Mouse (Mus musculus) liver, embryonic 14.5 days (tissue): ENCODE results near the gene Dnaaf2. TPM values are rescaled to one million over a fixed set of nuclear protein-coding genes. Genes with fewer than 3 reads are reported as not detected.

ENCODE experiments used
- ATAC-seq: fragments of 200-750 bp; cut with Nextera tagmentation; 2 replicates; pipeline ENCODE4 v1.8.0; 2017; ENCODE audit warnings: moderate number of reproducible peaks, mild to moderate bottlenecking, moderate library complexity; ENCODE audit not compliant: insufficient read depth
- DNase-seq, 3 experiments: peaks; one replicate each; pipeline ENCODE4 v3.0.0-alpha.2; 2012 to 2013; ENCODE audit warnings: low read depth in 3 of 3, low spot score in 3 of 3
- H3K27ac ChIP-seq: fragments of 300-500 bp; sonication (generic); 2 replicates; pipeline ENCODE4 v1.5.1; 2014; ENCODE audit warnings: moderate library complexity, mild to moderate bottlenecking, control low read depth, inconsistent platforms
- H3K27me3 ChIP-seq: fragments of 300-500 bp; sonication (generic); 2 replicates; pipeline ENCODE4 v1.6.1; 2014; ENCODE audit warnings: mild to moderate bottlenecking, low read length, moderate library complexity; ENCODE audit not compliant: control insufficient read depth, insufficient read depth
- H3K36me3 ChIP-seq: fragments of 300-500 bp; sonication (generic); replicated peaks from 2 replicates; pipeline ENCODE4 v1.6.1; 2014; ENCODE audit warnings: low read depth; ENCODE audit not compliant: control insufficient read depth, insufficient read depth
- H3K4me1 ChIP-seq, 2 experiments: fragments of 200-500 bp in 1 of 2; fragments of 300-500 bp in 1 of 2; sonication (generic) in 1 of 2; replicated peaks; 2 replicates each; pipeline ENCODE4 v1.6.1; 2012 to 2014; ENCODE audit warnings: antibody characterized with exemption in 1 of 2, inconsistent platforms in 1 of 2, low read length in 1 of 2; ENCODE audit not compliant: control insufficient read depth in 2 of 2, insufficient read depth in 2 of 2
- H3K4me2 ChIP-seq: fragments of 300-500 bp; sonication (generic); 2 replicates; pipeline ENCODE4 v1.6.1; 2014; ENCODE audit warnings: low read depth, mild to moderate bottlenecking, control low read depth, moderate library complexity
- H3K4me3 ChIP-seq, 2 experiments: fragments of 200-500 bp in 1 of 2; fragments of 300-500 bp in 1 of 2; sonication (generic) in 1 of 2; 2 replicates each; pipeline ENCODE4 v1.5.1; 2012 to 2014; ENCODE audit warnings: low read depth in 2 of 2, low read length in 2 of 2, mild to moderate bottlenecking in 2 of 2, control low read depth in 1 of 2, inconsistent platforms in 1 of 2, moderate library complexity in 1 of 2; ENCODE audit not compliant: insufficient read depth in 1 of 2
- H3K9ac ChIP-seq: fragments of 300-500 bp; sonication (generic); replicated peaks from 2 replicates; pipeline ENCODE4 v1.6.1; 2014; ENCODE audit warnings: mild to moderate bottlenecking, control low read depth, moderate library complexity
- H3K9me3 ChIP-seq: fragments of 300-500 bp; sonication (generic); 2 replicates; pipeline ENCODE4 v1.6.1; 2016; ENCODE audit warnings: low read length, mixed read lengths; ENCODE audit not compliant: control insufficient read depth
- CTCF ChIP-seq: IDR thresholded peaks from 2 replicates; pipeline ENCODE4 v1.5.1; 2016; ENCODE audit warnings: antibody characterized with exemption, low read depth, control low read depth
- EP300 ChIP-seq: IDR thresholded peaks from 2 replicates; pipeline ENCODE4 v1.6.1; 2016; ENCODE audit warnings: antibody characterized with exemption, low read depth
- WGBS: fragments of 180-500 bp; shearing (Covaris S2); extraction: QIAGEN DNeasy Blood & Tissue Kit; methylation state at CpG from one replicate; pipeline ENCODE4 v1.1.7; 2014; ENCODE audit not compliant: insufficient replicate concordance; 5-methylcytosine and 5-hydroxymethylcytosine counted together
- polyA plus RNA-seq, 2 experiments: library from polyadenylated mRNA; depleted of rRNA in 1 of 2; stranded (reverse) in 1 of 2; unstranded in 1 of 2; fragments of >200 nt; fragmentation: Nextera tagmentation in 1 of 2; extraction: Ambion mirVana in 1 of 2; gene quantifications; 2 replicates each; pipeline versions ENCODE4 v1.2.1 to v1.2.3; 2012 to 2014

Gene Dnaaf2
- polyA plus RNA-seq, 2 experiments = 2.8 to 2.9 TPM

DNA sequence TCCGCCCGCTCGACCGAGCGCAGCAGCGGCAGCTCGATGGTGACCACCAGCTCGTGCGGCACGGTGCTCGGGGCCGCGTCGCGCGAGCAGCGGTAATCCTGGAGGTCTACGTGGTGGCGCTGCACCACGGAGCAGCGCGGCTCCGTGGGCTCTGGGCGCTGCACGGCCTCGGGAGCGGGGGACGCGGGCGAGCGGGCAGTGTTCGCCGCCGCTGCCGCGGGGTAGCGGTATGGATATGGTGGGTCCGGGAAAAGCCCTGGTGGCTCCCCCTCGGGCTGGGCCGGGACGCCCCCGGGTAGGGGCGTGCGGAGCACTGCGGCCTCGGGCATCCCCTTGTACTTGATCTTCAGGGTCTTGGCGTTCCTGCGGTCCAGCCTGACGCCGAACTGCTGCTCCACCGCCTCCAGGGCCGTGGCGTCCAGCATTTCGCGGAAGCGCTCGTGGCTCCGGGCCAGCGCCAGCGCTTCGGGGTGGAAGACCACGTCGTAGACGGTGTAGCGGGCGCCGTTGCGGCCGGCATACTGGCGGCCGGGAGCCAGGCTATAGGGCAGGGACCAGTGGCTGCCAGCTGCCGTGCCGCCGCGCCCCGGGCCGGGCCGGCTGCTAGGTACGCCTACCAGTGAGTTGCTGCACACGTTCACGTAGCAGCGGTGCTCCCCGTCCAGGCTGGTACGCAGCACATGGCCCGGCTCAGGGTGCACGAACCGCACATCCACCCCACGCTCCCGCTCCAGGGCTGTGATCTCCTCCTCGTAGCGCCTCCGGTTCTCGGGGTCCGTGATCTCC is 658 bp downstream of the Dnaaf2 start:
- Histone ChIP-seq H3K36me3 (peaks cover 28% of the 10 kb centered on the region), H3K27ac (peak overlapping the region; percentile 67), H3K4me1 (peaks cover 6 to 7% of the 10 kb centered on the region in 2 experiments; a peak in 3 of 4 replicates), H3K9ac (peak overlapping the region; percentile 70), H3K4me3 (peak overlapping the region; percentile 83 to 95), H3K9me3 (no peaks in the 10 kb centered on the region), H3K4me2 (peak overlapping the region; percentile 99), H3K27me3 (no peaks in the 10 kb centered on the region)
- TF ChIP-seq EP300 (no peak), CTCF (no peak)
- peak; percentile 50 to 58 (median 53) for DNase-seq
- WGBS = under 1% methylated on average over 93 of the region's 94 CpGs
- ATAC-seq = peak; percentile 81

DNA sequence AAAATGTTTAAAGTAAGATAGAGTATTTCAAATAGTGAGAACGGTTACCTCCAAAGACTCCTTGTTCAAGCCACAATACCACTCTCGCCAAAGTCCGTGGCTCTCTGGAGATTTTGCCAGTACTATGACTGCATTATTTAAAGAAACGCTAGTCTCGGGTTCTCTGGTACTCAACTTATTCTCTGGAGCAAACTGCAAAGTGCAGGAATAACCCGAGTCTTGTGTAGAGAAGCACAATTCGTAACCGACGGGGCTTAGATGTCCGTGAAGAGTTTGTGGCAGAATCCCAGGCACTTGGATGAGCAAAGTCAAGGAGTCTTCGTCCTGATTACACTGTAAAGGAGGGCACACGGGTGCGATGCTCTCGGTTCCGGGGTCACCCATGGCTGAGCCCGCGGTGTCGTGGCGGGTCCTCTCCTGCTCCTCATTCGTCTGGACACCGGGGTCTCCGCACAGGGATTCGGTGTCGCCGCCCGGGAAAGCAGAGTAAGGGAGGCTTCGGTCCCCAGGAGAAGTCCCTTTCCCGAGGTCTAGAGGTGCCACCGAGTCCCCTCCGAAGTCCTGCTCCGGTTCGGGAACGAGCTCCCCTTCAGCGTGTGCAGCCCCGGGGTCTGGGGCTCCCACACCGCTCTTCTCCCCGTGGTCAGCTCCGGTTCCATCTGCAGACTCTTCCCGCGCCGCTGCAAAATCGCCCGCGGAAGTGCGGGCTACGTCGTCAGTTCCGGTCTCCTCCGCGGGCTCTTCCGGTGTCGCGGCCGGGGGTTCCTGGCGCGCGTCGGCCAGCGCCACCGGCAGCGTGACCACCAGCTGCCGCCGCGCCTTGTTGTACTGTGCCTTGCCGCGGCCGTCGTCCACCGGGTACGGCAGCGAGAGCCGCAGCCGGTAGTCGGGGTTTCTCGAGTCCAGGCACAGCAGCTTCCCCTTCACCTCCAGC is 1.5 kb downstream of the Dnaaf2 start, which contains the start of gene Gm49383:
Gm49383 (minus strand) TSS at position 661 of the 934 bp plus-strand sequence.
- ATAC-seq = peak; percentile 71

DNA sequence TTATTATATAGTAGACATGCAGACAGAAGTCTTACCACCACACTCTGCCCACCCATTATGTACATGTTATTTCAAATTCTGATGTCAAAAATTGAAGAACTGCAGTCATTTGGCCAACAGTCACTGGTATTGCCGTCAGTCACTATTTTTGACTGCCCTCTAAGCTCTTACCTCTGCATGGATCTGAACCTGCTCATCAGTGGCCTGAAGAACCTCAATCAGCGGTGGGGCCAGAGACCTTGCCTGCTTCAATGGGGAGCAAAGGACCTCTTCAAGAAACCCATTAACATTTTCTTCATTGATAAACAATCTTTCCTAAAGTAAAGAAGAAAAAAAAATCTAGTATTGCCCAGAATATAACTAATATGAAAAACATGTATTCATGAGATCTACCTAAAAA is 5.6 kb downstream of the Dnaaf2 start:
- peaks cover 27% of the 10 kb centered on the region for H3K36me3 ChIP-seq
- no peaks in the 10 kb centered on the region for H3K27me3 ChIP-seq
- DNase-seq (no peak), ATAC-seq (no peak)
- H3K4me1 ChIP-seq = peaks cover 0 to 2% of the 10 kb centered on the region in 2 experiments; a peak in 1 of 4 replicates
- TF ChIP-seq EP300 = no peak
- no peak for TF ChIP-seq CTCF
- H3K4me2 ChIP-seq = no peak overlapping the region
- H3K9me3 ChIP-seq = no peaks in the 10 kb centered on the region
- H3K27ac ChIP-seq = no peak overlapping the region
- WGBS = 90% methylated on average over 2 of the region's 2 CpGs
- no peak overlapping the region for H3K9ac ChIP-seq
- H3K4me3 ChIP-seq = no peak overlapping the region

More for the DNA sequence above, 1.5 kb downstream of the Dnaaf2 start, which contains the start of gene Gm49383:
- under 1% methylated on average over 75 of the region's 75 CpGs for WGBS
- no peaks in the 10 kb centered on the region for H3K9me3 ChIP-seq
- H3K36me3 ChIP-seq = peaks cover 24% of the 10 kb centered on the region
- peak within 1 kb of the TSS; percentile 83 to 95 for H3K4me3 ChIP-seq
- TF ChIP-seq EP300 (no peak), CTCF (no peak)
- DNase-seq = peak; percentile 59 to 62 (median 60)
- H3K27me3 ChIP-seq = no peaks in the 10 kb centered on the region
- H3K4me1 ChIP-seq = peaks cover 6 to 7% of the 10 kb centered on the region in 2 experiments; a peak in 3 of 4 replicates
- peak within 1 kb of the TSS; percentile 67 for H3K27ac ChIP-seq
- H3K9ac ChIP-seq = peak within 1 kb of the TSS; percentile 70
- peak within 1 kb of the TSS; percentile 99 for H3K4me2 ChIP-seq

DNA sequence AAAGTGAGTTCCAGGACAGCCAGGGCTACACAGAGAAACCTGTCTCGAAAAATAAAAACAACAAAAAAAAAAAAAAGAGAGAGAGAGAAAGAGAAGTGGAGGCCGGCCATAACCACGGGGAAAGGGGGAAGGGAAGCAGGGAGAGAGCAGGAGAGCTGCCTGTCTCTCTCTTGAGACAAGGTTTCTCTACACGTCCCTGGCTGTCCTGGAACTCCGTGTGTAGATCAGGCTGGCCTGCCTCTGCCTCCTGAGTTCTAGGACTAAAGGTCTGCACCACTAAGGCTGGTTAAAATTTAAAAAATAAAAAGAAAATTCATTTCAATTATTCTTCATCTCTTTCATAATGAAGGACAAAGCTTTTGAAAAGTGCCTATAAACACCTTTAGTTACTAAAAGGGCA is 6.8 kb downstream of the Dnaaf2 start:
- H3K27me3 ChIP-seq = no peaks in the 10 kb centered on the region
- ATAC-seq (no peak), DNase-seq (no peak)
- peaks cover 5 to 10% of the 10 kb centered on the region in 2 experiments for H3K4me1 ChIP-seq
- H3K36me3 ChIP-seq = peaks cover 27% of the 10 kb centered on the region
- TF ChIP-seq EP300 (no peak), CTCF (no peak)
- H3K9ac ChIP-seq = no peak overlapping the region
- H3K4me3 ChIP-seq = no peak overlapping the region
- H3K4me2 ChIP-seq = no peak overlapping the region
- no peak overlapping the region for H3K27ac ChIP-seq
- 72% methylated on average over 5 of the region's 5 CpGs for WGBS
- no peaks in the 10 kb centered on the region for H3K9me3 ChIP-seq
